Mouse (Mus musculus): ENCODE data around the gene Acsf3. TPM values are rescaled to one million over a fixed set of nuclear protein-coding genes. Genes with fewer than 3 reads are reported as not detected.

The Acsf3 gene
- polyA plus RNA-seq, 1 experiment from 2014 or later, result 16.1 TPM

GRCm38 (mm10) chr8:122751342-122751741, 23.9 kb upstream of the Acsf3 start:
- Histone ChIP-seq H3K9ac (ENCODE audit: low read length) (no peak overlapping the region), H3K36me3 (ENCODE audit: control insufficient read depth, insufficient read depth, low read length) (no peaks in the 10 kb centered on the region), H3K27me3 (ENCODE audit: control insufficient read depth, insufficient read depth, low read length) (peaks cover 4% of the 10 kb centered on the region; the same call in 1 of the 2 replicates), H3K27ac (replicated peaks; ENCODE audit: low read depth, low read length) (no peak overlapping the region), H3K4me3 (ENCODE audit: low read depth, low read length) (no peak overlapping the region), H3K4me2 (ENCODE audit: low read depth, severe bottlenecking) (no peak overlapping the region), H3K9me3 (ENCODE audit: control insufficient read depth, low read length) (no peaks in the 10 kb centered on the region), H3K4me1 (ENCODE audit: control insufficient read depth, insufficient read depth, low read length) (no peaks in the 10 kb centered on the region; the same call in 1 of the 2 replicates)
- WGBS, result 83% methylated on average over 5 of the region's 5 CpGs
- no peak for ATAC-seq (ENCODE audit: insufficient number of reproducible peaks, low FRiP score, low TSS enrichment, low read depth)
- DNase-seq (ENCODE audit: low spot score), result no peak

GRCm38 (mm10) chr8:122752111-122752721, 23.1 kb upstream of the Acsf3 start:
- Histone ChIP-seq H3K4me1 (ENCODE audit: control insufficient read depth, insufficient read depth, low read length) (no peaks in the 10 kb centered on the region), H3K36me3 (ENCODE audit: control insufficient read depth, insufficient read depth, low read length) (no peaks in the 10 kb centered on the region), H3K9ac (ENCODE audit: low read length) (no peak overlapping the region), H3K4me3 (ENCODE audit: low read depth, low read length) (no peak overlapping the region), H3K9me3 (ENCODE audit: control insufficient read depth, low read length) (no peaks in the 10 kb centered on the region), H3K27me3 (ENCODE audit: control insufficient read depth, insufficient read depth, low read length) (peaks cover 4% of the 10 kb centered on the region), H3K4me2 (ENCODE audit: low read depth, severe bottlenecking) (no peak overlapping the region), H3K27ac (replicated peaks; ENCODE audit: low read depth, low read length) (no peak overlapping the region)
- 83% methylated on average over 29 of the region's 29 CpGs for WGBS
- ATAC-seq (ENCODE audit: insufficient number of reproducible peaks, low FRiP score, low TSS enrichment, low read depth), result no peak
- no peak for DNase-seq (ENCODE audit: low spot score)

- no peak overlapping the region for H3K27ac ChIP-seq (replicated peaks; ENCODE audit: low read depth, low read length)
- H3K4me2 ChIP-seq (ENCODE audit: low read depth, severe bottlenecking), result no peak overlapping the region
- ATAC-seq (ENCODE audit: insufficient number of reproducible peaks, low FRiP score, low TSS enrichment, low read depth) (no peak), DNase-seq (ENCODE audit: low spot score) (no peak)
- H3K9ac ChIP-seq (ENCODE audit: low read length), result no peak overlapping the region
- H3K4me3 ChIP-seq (ENCODE audit: low read depth, low read length), result no peak overlapping the region
- H3K36me3 ChIP-seq (ENCODE audit: control insufficient read depth, insufficient read depth, low read length), result no peaks in the 10 kb centered on the region
- no peaks in the 10 kb centered on the region for H3K4me1 ChIP-seq (ENCODE audit: control insufficient read depth, insufficient read depth, low read length)
- no peaks in the 10 kb centered on the region; the same call in 1 of the 2 replicates for H3K27me3 ChIP-seq (ENCODE audit: control insufficient read depth, insufficient read depth, low read length)
- no peaks in the 10 kb centered on the region for H3K9me3 ChIP-seq (ENCODE audit: control insufficient read depth, low read length)
Measured at GRCm38 (mm10) chr8:122758597-122758996, 16.7 kb upstream of the Acsf3 start.

- H3K4me1 ChIP-seq (ENCODE audit: control insufficient read depth, insufficient read depth, low read length), result no peaks in the 10 kb centered on the region
- no peaks in the 10 kb centered on the region for H3K36me3 ChIP-seq (ENCODE audit: control insufficient read depth, insufficient read depth, low read length)
- ATAC-seq (ENCODE audit: insufficient number of reproducible peaks, low FRiP score, low TSS enrichment, low read depth) (no peak), DNase-seq (ENCODE audit: low spot score) (no peak)
- H3K4me2 ChIP-seq (ENCODE audit: low read depth, severe bottlenecking), result no peak overlapping the region
- H3K27ac ChIP-seq (replicated peaks; ENCODE audit: low read depth, low read length), result no peak overlapping the region
- H3K4me3 ChIP-seq (ENCODE audit: low read depth, low read length), result no peak overlapping the region
- no peaks in the 10 kb centered on the region; the same call in 1 of the 2 replicates for H3K27me3 ChIP-seq (ENCODE audit: control insufficient read depth, insufficient read depth, low read length)
- H3K9ac ChIP-seq (ENCODE audit: low read length), result no peak overlapping the region
- 82% methylated on average over 7 of the region's 7 CpGs for WGBS
- H3K9me3 ChIP-seq (ENCODE audit: control insufficient read depth, low read length), result no peaks in the 10 kb centered on the region
Measured at GRCm38 (mm10) chr8:122760116-122760515, 15.2 kb upstream of the Acsf3 start.

GRCm38 (mm10) chr8:122761109-122761508, 14.2 kb upstream of the Acsf3 start:
- H3K9ac ChIP-seq (ENCODE audit: low read length), result no peak overlapping the region
- H3K4me3 ChIP-seq (ENCODE audit: low read depth, low read length), result no peak overlapping the region
- H3K27ac ChIP-seq (replicated peaks; ENCODE audit: low read depth, low read length), result no peak overlapping the region
- no peaks in the 10 kb centered on the region for H3K36me3 ChIP-seq (ENCODE audit: control insufficient read depth, insufficient read depth, low read length)
- H3K4me1 ChIP-seq (ENCODE audit: control insufficient read depth, insufficient read depth, low read length), result no peaks in the 10 kb centered on the region
- no peak for ATAC-seq (ENCODE audit: insufficient number of reproducible peaks, low FRiP score, low TSS enrichment, low read depth)
- H3K9me3 ChIP-seq (ENCODE audit: control insufficient read depth, low read length), result no peaks in the 10 kb centered on the region
- 64% methylated on average over 6 of the region's 6 CpGs for WGBS
- no peak overlapping the region for H3K4me2 ChIP-seq (ENCODE audit: low read depth, severe bottlenecking)
- H3K27me3 ChIP-seq (ENCODE audit: control insufficient read depth, insufficient read depth, low read length), result no peaks in the 10 kb centered on the region; the same call in 1 of the 2 replicates
- DNase-seq (ENCODE audit: low spot score), result no peak

- no peaks in the 10 kb centered on the region for H3K4me1 ChIP-seq (ENCODE audit: control insufficient read depth, insufficient read depth, low read length)
- 66% methylated on average over 12 of the region's 12 CpGs for WGBS
Measured at GRCm38 (mm10) chr8:122762731-122763266, 12.5 kb upstream of the Acsf3 start.

GRCm38 (mm10) chr8:122763267-122763738, 12.0 kb upstream of the Acsf3 start:
- ATAC-seq (ENCODE audit: insufficient number of reproducible peaks, low FRiP score, low TSS enrichment, low read depth) (no peak), DNase-seq (ENCODE audit: low spot score) (no peak)
- H3K9me3 ChIP-seq (ENCODE audit: control insufficient read depth, low read length), result no peaks in the 10 kb centered on the region
- H3K36me3 ChIP-seq (ENCODE audit: control insufficient read depth, insufficient read depth, low read length), result no peaks in the 10 kb centered on the region
- H3K4me1 ChIP-seq (ENCODE audit: control insufficient read depth, insufficient read depth, low read length), result no peaks in the 10 kb centered on the region
- H3K9ac ChIP-seq (ENCODE audit: low read length), result no peak overlapping the region
- H3K27ac ChIP-seq (replicated peaks; ENCODE audit: low read depth, low read length), result no peak overlapping the region
- H3K4me3 ChIP-seq (ENCODE audit: low read depth, low read length), result no peak overlapping the region
- no peaks in the 10 kb centered on the region for H3K27me3 ChIP-seq (ENCODE audit: control insufficient read depth, insufficient read depth, low read length)
- H3K4me2 ChIP-seq (ENCODE audit: low read depth, severe bottlenecking), result no peak overlapping the region
- 88% methylated on average over 14 of the region's 14 CpGs for WGBS

More at GRCm38 (mm10) chr8:122762731-122763266, 12.5 kb upstream of the Acsf3 start:
- no peaks in the 10 kb centered on the region for H3K9me3 ChIP-seq (ENCODE audit: control insufficient read depth, low read length)
- H3K4me3 ChIP-seq (ENCODE audit: low read depth, low read length), result no peak overlapping the region
- H3K4me2 ChIP-seq (ENCODE audit: low read depth, severe bottlenecking), result no peak overlapping the region
- ATAC-seq (ENCODE audit: insufficient number of reproducible peaks, low FRiP score, low TSS enrichment, low read depth), result no peak
- H3K27me3 ChIP-seq (ENCODE audit: control insufficient read depth, insufficient read depth, low read length), result no peaks in the 10 kb centered on the region
- no peaks in the 10 kb centered on the region for H3K36me3 ChIP-seq (ENCODE audit: control insufficient read depth, insufficient read depth, low read length)
- DNase-seq (ENCODE audit: low spot score), result no peak
- H3K9ac ChIP-seq (ENCODE audit: low read length), result no peak overlapping the region
- no peak overlapping the region for H3K27ac ChIP-seq (replicated peaks; ENCODE audit: low read depth, low read length)

GRCm38 (mm10) chr8:122764790-122765474, 10.4 kb upstream of the Acsf3 start:
- ATAC-seq (ENCODE audit: insufficient number of reproducible peaks, low FRiP score, low TSS enrichment, low read depth), result no peak
- Histone ChIP-seq H3K27ac (replicated peaks; ENCODE audit: low read depth, low read length) (no peak overlapping the region), H3K27me3 (ENCODE audit: control insufficient read depth, insufficient read depth, low read length) (no peaks in the 10 kb centered on the region), H3K4me2 (ENCODE audit: low read depth, severe bottlenecking) (no peak overlapping the region), H3K9ac (ENCODE audit: low read length) (no peak overlapping the region), H3K4me1 (ENCODE audit: control insufficient read depth, insufficient read depth, low read length) (no peaks in the 10 kb centered on the region), H3K36me3 (ENCODE audit: control insufficient read depth, insufficient read depth, low read length) (no peaks in the 10 kb centered on the region), H3K4me3 (ENCODE audit: low read depth, low read length) (no peak overlapping the region), H3K9me3 (ENCODE audit: control insufficient read depth, low read length) (no peaks in the 10 kb centered on the region)
- no peak for DNase-seq (ENCODE audit: low spot score)
- WGBS, result 90% methylated on average over 7 of the region's 7 CpGs
